Mouse (Mus musculus): Measurements from ENCODE around the gene Ythdc1. TPM values are rescaled to one million over a fixed set of nuclear protein-coding genes. Genes with fewer than 3 reads are reported as not detected.

The Ythdc1 gene
- polyA plus RNA-seq, 1 experiment from 2014 or later: 21.2 TPM

GRCm38 (mm10) chr5:86857682-86858081, 53.7 kb downstream of the Ythdc1 start:
- Histone ChIP-seq H3K27ac (ENCODE audit: low read depth, low read length) (no peak overlapping the region), H3K36me3 (ENCODE audit: control insufficient read depth, insufficient read depth) (no peaks in the 10 kb centered on the region), H3K9ac (ENCODE audit: low read depth, low read length) (no peak overlapping the region), H3K27me3 (replicated peaks; ENCODE audit: control insufficient read depth, insufficient read depth, low read length) (no peaks in the 10 kb centered on the region), H3K4me3 (ENCODE audit: low read depth, low read length) (no peak overlapping the region), H3K4me1 (replicated peaks; ENCODE audit: control insufficient read depth, insufficient read depth, low read length) (no peaks in the 10 kb centered on the region), H3K4me2 (replicated peaks; ENCODE audit: low read depth) (no peak overlapping the region), H3K9me3 (ENCODE audit: control insufficient read depth) (no peaks in the 10 kb centered on the region)
- no peak for ATAC-seq
- TF ChIP-seq CTCF (IDR thresholded peaks at IDR 0.05; ENCODE audit: low read depth): no peak
- 37% methylated on average over 1 of the region's 1 CpGs for whole genome bisulfite sequencing

- 61% methylated on average over 3 of the region's 3 CpGs for WGBS
Measured at GRCm38 (mm10) chr5:86858336-86858735, 54.3 kb downstream of the Ythdc1 start.

DNA sequence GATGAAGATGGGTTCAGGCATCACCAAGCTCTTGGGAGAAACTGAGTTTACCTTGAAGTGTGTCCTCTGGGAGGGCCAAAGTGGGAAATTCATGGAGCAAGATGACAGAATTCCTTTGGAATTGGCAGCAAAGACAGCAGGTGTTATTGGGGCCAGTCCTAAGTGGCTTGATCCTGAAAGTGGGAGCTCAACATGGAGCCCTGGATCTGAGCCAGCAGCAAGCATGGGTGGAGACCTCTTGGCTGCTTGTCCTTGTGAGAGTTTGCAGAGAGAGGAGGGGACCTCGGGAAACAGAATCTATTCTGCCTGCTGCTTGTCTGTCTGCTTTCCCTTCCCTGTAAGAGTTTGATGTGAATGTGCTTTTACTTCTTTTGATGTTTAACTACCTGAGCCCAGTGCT, 67.9 kb downstream of the Ythdc1 start:
- H3K9ac ChIP-seq (ENCODE audit: low read depth, low read length): no peak overlapping the region
- H3K4me2 ChIP-seq (replicated peaks; ENCODE audit: low read depth): no peak overlapping the region
- no peaks in the 10 kb centered on the region for H3K36me3 ChIP-seq (ENCODE audit: control insufficient read depth, insufficient read depth)
- H3K27me3 ChIP-seq (replicated peaks; ENCODE audit: control insufficient read depth, insufficient read depth, low read length): no peaks in the 10 kb centered on the region
- H3K4me1 ChIP-seq (replicated peaks; ENCODE audit: control insufficient read depth, insufficient read depth, low read length): no peaks in the 10 kb centered on the region
- no peaks in the 10 kb centered on the region for H3K9me3 ChIP-seq (ENCODE audit: control insufficient read depth)
- no peak for TF ChIP-seq CTCF (IDR thresholded peaks at IDR 0.05; ENCODE audit: low read depth)
- H3K27ac ChIP-seq (ENCODE audit: low read depth, low read length): no peak overlapping the region
- no peak overlapping the region for H3K4me3 ChIP-seq (ENCODE audit: low read depth, low read length)
- WGBS: 24% methylated on average over 1 of the region's 1 CpGs
- ATAC-seq: no peak

More at GRCm38 (mm10) chr5:86858336-86858735, 54.3 kb downstream of the Ythdc1 start:
- Histone ChIP-seq H3K27ac (ENCODE audit: low read depth, low read length) (no peak overlapping the region), H3K9me3 (ENCODE audit: control insufficient read depth) (no peaks in the 10 kb centered on the region), H3K36me3 (ENCODE audit: control insufficient read depth, insufficient read depth) (no peaks in the 10 kb centered on the region), H3K4me1 (replicated peaks; ENCODE audit: control insufficient read depth, insufficient read depth, low read length) (no peaks in the 10 kb centered on the region), H3K4me2 (replicated peaks; ENCODE audit: low read depth) (no peak overlapping the region), H3K9ac (ENCODE audit: low read depth, low read length) (no peak overlapping the region), H3K4me3 (ENCODE audit: low read depth, low read length) (no peak overlapping the region), H3K27me3 (replicated peaks; ENCODE audit: control insufficient read depth, insufficient read depth, low read length) (no peaks in the 10 kb centered on the region)
- no peak for TF ChIP-seq CTCF (IDR thresholded peaks at IDR 0.05; ENCODE audit: low read depth)
- no peak for ATAC-seq

Other genes starting within 250 kb of the Ythdc1 start
- not detected in 2 replicates for gene Tmprss11f, start 171.8 kb upstream of the Ythdc1 start, polyA plus RNA-seq (2015; fragmentation: Nextera tagmentation; extraction: Ambion mirVana)
- gene Tmprss11b, start 127.9 kb upstream of the Ythdc1 start, polyA plus RNA-seq (2015; fragmentation: Nextera tagmentation; extraction: Ambion mirVana): not detected in 2 replicates
- gene Tmprss11e, start 58.4 kb upstream of the Ythdc1 start, polyA plus RNA-seq (2015; fragmentation: Nextera tagmentation; extraction: Ambion mirVana): not detected in 2 replicates
- 57.5 and 69.4 TPM in 2 replicates for gene Ugt2b34, start 102.7 kb downstream of the Ythdc1 start, polyA plus RNA-seq (2015; fragmentation: Nextera tagmentation; extraction: Ambion mirVana)
- 0.04 and 0.05 TPM in 2 replicates for gene Ugt2b1, start 122.3 kb downstream of the Ythdc1 start, polyA plus RNA-seq (2015; fragmentation: Nextera tagmentation; extraction: Ambion mirVana)
- gene Ugt2b35, start 196.6 kb downstream of the Ythdc1 start, polyA plus RNA-seq (2015; fragmentation: Nextera tagmentation; extraction: Ambion mirVana): 2.4 and 3.1 TPM in 2 replicates

All from intestine, postnatal 0 days (tissue).